Mouse (Mus musculus): ENCODE data around the gene Focad. TPM values are rescaled to one million over a fixed set of nuclear protein-coding genes. Genes with fewer than 3 reads are reported as not detected.

The Focad gene
- total RNA-seq, 1 experiment = 14.7 TPM

- in situ Hi-C loops (cut with MboI; ENCODE audit: low sequenced_read_pairs in 2 of 2, unreplicated experiment in 2 of 2) = no loop called here
- Histone ChIP-seq H3K4me3 (ENCODE audit: insufficient read depth in 1 of 2, low read depth in 1 of 2, low read length in 2 of 2, poor library complexity in 1 of 2, severe bottlenecking in 1 of 2) (no peak overlapping the region), H3K4me1 (ENCODE audit: control insufficient read depth in 2 of 2, insufficient read depth in 2 of 2, low read length in 2 of 2, poor library complexity in 1 of 2) (no peaks in the 10 kb centered on the region), H3K36me3 (ENCODE audit: control insufficient read depth, insufficient read depth, low read length, poor library complexity, severe bottlenecking) (no peaks in the 10 kb centered on the region), H3K9me3 (ENCODE audit: control insufficient read depth, insufficient read depth, low read depth, low read length) (no peaks in the 10 kb centered on the region), H3K27ac (ENCODE audit: insufficient read depth, low read depth, low read length, poor library complexity, severe bottlenecking) (no peak overlapping the region), H3K9ac (ENCODE audit: insufficient read depth, low read depth, low read length, poor library complexity, severe bottlenecking) (no peak overlapping the region)
- no peak for TF ChIP-seq ZNF384 (IDR thresholded peaks at IDR 0.05; ENCODE audit: low read depth, low read length)
- no peak for DNase-seq (ENCODE audit: low read depth, low spot score)
These were observed 302.6 kb downstream of the Focad start for GRCm38 (mm10) chr4:88396995-88397521.

DNA sequence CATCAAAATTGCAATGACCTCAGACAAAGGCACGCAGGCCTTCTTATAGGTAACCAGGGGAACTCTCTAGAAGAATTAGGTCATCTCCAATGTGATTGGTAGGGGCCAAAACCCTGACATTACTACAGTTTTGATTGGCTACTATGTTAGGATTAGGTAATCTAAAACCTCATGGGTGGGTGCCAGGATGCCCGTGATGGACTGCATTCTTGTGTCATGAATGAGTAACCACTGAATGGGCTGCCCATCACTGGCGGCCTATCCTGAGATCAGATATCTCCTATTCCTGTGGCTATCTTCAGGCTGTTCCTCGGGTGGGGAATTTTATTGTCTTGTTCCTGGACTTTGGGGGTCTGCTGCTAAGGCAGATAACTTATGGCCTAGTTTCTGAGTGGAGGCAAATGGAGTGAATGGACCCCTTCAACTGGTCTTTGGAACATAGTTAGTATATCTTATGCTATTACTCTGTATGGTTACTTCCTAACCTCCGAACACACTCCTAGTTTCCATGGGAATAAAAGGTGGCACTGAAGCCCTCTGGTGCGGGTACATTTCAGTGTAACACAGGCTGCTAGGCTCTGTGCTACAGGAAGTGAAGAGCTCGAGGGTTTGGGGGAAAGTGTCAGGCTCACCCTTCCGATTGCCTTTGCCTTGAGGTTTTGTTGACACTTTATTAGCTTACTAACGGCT, 306.0 kb downstream of the Focad start:
- DNase-seq (ENCODE audit: low read depth, low spot score) = no peak
- H3K4me1 ChIP-seq (ENCODE audit: control insufficient read depth in 2 of 2, insufficient read depth in 2 of 2, low read length in 2 of 2, poor library complexity in 1 of 2) = no peaks in the 10 kb centered on the region
- TF ChIP-seq ZC3H11A (IDR thresholded peaks at IDR 0.05; ENCODE audit: borderline replicate concordance, low read depth, low read length) = no peak
- TF ChIP-seq ZNF384 (IDR thresholded peaks at IDR 0.05; ENCODE audit: low read depth, low read length) = no peak
- no peak for TF ChIP-seq CHD2 (IDR thresholded peaks at IDR 0.05; ENCODE audit: low read depth, low read length)
- no peak for TF ChIP-seq HCFC1 (IDR thresholded peaks at IDR 0.05; ENCODE audit: borderline replicate concordance, insufficient read depth, low read length)
- no peak for TF ChIP-seq MAFK (IDR thresholded peaks at IDR 0.05; ENCODE audit: insufficient read depth, low read depth, low read length)
- H3K9ac ChIP-seq (ENCODE audit: insufficient read depth, low read depth, low read length, poor library complexity, severe bottlenecking) = no peak overlapping the region
- no peaks in the 10 kb centered on the region for H3K36me3 ChIP-seq (ENCODE audit: control insufficient read depth, insufficient read depth, low read length, poor library complexity, severe bottlenecking)
- in situ Hi-C loops (cut with MboI; ENCODE audit: low sequenced_read_pairs in 2 of 2, unreplicated experiment in 2 of 2) = no loop called here
- no peak overlapping the region for H3K27ac ChIP-seq (ENCODE audit: insufficient read depth, low read depth, low read length, poor library complexity, severe bottlenecking)
- no peaks in the 10 kb centered on the region for H3K9me3 ChIP-seq (ENCODE audit: control insufficient read depth, insufficient read depth, low read depth, low read length)
- H3K4me3 ChIP-seq (ENCODE audit: insufficient read depth in 1 of 2, low read depth in 1 of 2, low read length in 2 of 2, poor library complexity in 1 of 2, severe bottlenecking in 1 of 2) = no peak overlapping the region

- in situ Hi-C loops (cut with MboI; ENCODE audit: low sequenced_read_pairs in 2 of 2, unreplicated experiment in 2 of 2) = no loop called here
- Histone ChIP-seq H3K27ac (ENCODE audit: insufficient read depth, low read depth, low read length, poor library complexity, severe bottlenecking) (no peak overlapping the region), H3K4me3 (ENCODE audit: insufficient read depth in 1 of 2, low read depth in 1 of 2, low read length in 2 of 2, poor library complexity in 1 of 2, severe bottlenecking in 1 of 2) (no peak overlapping the region), H3K9me3 (ENCODE audit: control insufficient read depth, insufficient read depth, low read depth, low read length) (no peaks in the 10 kb centered on the region), H3K4me1 (ENCODE audit: control insufficient read depth in 2 of 2, insufficient read depth in 2 of 2, low read length in 2 of 2, poor library complexity in 1 of 2) (no peaks in the 10 kb centered on the region), H3K9ac (ENCODE audit: insufficient read depth, low read depth, low read length, poor library complexity, severe bottlenecking) (no peak overlapping the region), H3K36me3 (ENCODE audit: control insufficient read depth, insufficient read depth, low read length, poor library complexity, severe bottlenecking) (no peaks in the 10 kb centered on the region)
- no peak for DNase-seq (ENCODE audit: low read depth, low spot score)
- no peak for TF ChIP-seq HCFC1 (IDR thresholded peaks at IDR 0.05; ENCODE audit: borderline replicate concordance, insufficient read depth, low read length)
- no peak for TF ChIP-seq MAFK (IDR thresholded peaks at IDR 0.05; ENCODE audit: insufficient read depth, low read depth, low read length)
- no peak for TF ChIP-seq ZC3H11A (IDR thresholded peaks at IDR 0.05; ENCODE audit: borderline replicate concordance, low read depth, low read length)
- TF ChIP-seq ZNF384 (IDR thresholded peaks at IDR 0.05; ENCODE audit: low read depth, low read length) = no peak
- TF ChIP-seq CHD2 (IDR thresholded peaks at IDR 0.05; ENCODE audit: low read depth, low read length) = no peak
These were observed 306.5 kb downstream of the Focad start for GRCm38 (mm10) chr4:88400992-88401313.

GRCm38 (mm10) chr4:88402884-88403283, 308.5 kb downstream of the Focad start:
- Histone ChIP-seq H3K9ac (ENCODE audit: insufficient read depth, low read depth, low read length, poor library complexity, severe bottlenecking) (no peak overlapping the region), H3K4me1 (ENCODE audit: control insufficient read depth in 2 of 2, insufficient read depth in 2 of 2, low read length in 2 of 2, poor library complexity in 1 of 2) (no peaks in the 10 kb centered on the region), H3K27ac (ENCODE audit: insufficient read depth, low read depth, low read length, poor library complexity, severe bottlenecking) (no peak overlapping the region), H3K9me3 (ENCODE audit: control insufficient read depth, insufficient read depth, low read depth, low read length) (no peaks in the 10 kb centered on the region), H3K4me3 (ENCODE audit: insufficient read depth in 1 of 2, low read depth in 1 of 2, low read length in 2 of 2, poor library complexity in 1 of 2, severe bottlenecking in 1 of 2) (no peak overlapping the region), H3K36me3 (ENCODE audit: control insufficient read depth, insufficient read depth, low read length, poor library complexity, severe bottlenecking) (no peaks in the 10 kb centered on the region)
- in situ Hi-C loops (cut with MboI; ENCODE audit: low sequenced_read_pairs in 2 of 2, unreplicated experiment in 2 of 2) = no loop called here
- no peak for TF ChIP-seq MAFK (IDR thresholded peaks at IDR 0.05; ENCODE audit: insufficient read depth, low read depth, low read length)
- no peak for TF ChIP-seq ZC3H11A (IDR thresholded peaks at IDR 0.05; ENCODE audit: borderline replicate concordance, low read depth, low read length)
- TF ChIP-seq ZNF384 (IDR thresholded peaks at IDR 0.05; ENCODE audit: low read depth, low read length) = no peak
- no peak for TF ChIP-seq CHD2 (IDR thresholded peaks at IDR 0.05; ENCODE audit: low read depth, low read length)
- TF ChIP-seq HCFC1 (IDR thresholded peaks at IDR 0.05; ENCODE audit: borderline replicate concordance, insufficient read depth, low read length) = no peak
- DNase-seq (ENCODE audit: low read depth, low spot score) = no peak
